Mouse (Mus musculus) ovary, postnatal 10 days (tissue): ENCODE data around the gene Ccr1l1.

Experiments used
- DNase-seq: peaks from one replicate; pipeline ENCODE4 v3.0.0; 2022; ENCODE audit warnings: low spot score

Gene Ccr1l1

DNA sequence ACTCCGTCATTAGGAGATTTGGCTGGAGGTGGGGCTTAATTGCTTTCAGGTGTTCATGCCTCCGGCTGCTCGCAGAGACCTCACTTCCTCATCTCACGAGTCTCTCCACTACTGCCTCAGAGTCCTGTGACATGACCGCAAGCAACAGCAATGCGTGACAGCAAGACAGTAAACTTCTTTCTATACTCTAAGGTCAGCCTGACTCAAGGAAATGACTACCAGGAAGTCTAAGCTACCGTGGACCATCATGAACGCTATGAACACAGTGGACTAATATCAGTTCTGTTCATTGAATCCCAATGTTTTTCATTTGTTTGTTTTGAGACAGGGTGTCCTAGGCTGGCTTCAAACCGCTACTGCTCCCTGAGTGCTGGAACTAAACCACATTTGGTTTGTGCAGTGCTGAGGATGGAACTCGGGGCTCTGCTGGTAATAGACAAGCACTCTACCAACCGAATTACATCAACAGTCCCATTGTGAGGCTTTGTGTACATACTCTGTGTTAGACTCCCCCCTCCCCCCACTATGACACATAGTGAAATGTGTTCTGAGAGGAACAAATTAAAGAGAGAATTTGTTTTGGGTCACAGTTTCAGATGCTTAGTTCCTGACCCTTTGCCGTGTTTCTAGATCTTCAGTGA lies 50.0 kb downstream of the Ccr1l1 start:
- DNase-seq, result no peak

DNA sequence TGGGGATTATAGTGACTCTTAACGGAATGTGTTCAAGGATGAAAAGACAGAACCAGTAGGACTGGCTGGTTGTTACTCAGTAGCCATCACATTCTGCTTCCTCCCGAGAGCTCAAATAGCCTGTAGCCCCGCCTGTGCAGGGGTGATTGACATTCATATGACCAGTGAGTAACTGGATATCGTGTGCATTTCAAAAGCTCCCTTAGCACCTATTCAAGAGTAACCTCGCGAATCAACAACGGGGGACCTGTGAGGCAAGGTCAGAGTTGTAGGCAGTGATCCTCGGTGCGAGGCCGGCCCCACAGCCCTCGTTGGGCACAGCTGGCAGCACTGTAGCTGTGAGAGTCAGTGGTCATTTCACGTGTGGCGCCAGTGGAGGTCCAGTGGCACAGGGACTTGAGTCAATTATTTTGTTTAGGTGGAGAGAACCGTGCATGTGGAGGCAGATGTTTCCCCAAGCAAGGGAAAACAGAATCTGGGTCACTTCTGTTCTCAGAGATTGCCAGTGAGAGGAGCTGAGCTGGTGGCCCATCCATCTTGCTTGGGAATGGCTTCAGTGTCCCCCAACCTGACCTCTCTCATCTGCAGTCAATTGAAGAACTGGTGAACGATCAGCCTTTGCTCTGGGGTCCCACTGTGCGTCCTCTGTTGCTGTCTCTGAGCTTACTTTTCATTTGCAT lies 50.8 kb downstream of the Ccr1l1 start:
- DNase-seq, result no peak
